Mouse (Mus musculus) heart, embryonic 16.5 days (tissue): Measurements from ENCODE around the gene Gm49661. TPM values are rescaled to one million over a fixed set of nuclear protein-coding genes. Genes with fewer than 3 reads are reported as not detected.
A peak's percentile ranks its signal among the peaks of the same experiment; 100 is the strongest.

Experiments used
- ATAC-seq: fragments of 200-750 bp; cut with Nextera tagmentation; replicated peaks from 2 replicates; pipeline ENCODE4 v1.8.0; 2017; ENCODE audit warnings: moderate number of reproducible peaks; ENCODE audit not compliant: insufficient read depth, low FRiP score; ENCODE audit errors: extremely low read depth
- H3K27ac ChIP-seq: fragments of 300-500 bp; sonication (generic); 2 replicates; pipeline ENCODE4 v1.5.1; 2014; ENCODE audit warnings: mild to moderate bottlenecking, low read length, control low read depth, moderate library complexity
- H3K27me3 ChIP-seq: fragments of 300-500 bp; sonication (generic); 2 replicates; pipeline ENCODE4 v1.6.1; 2014; ENCODE audit warnings: low read length, mixed read lengths; ENCODE audit not compliant: control insufficient read depth, insufficient read depth
- H3K36me3 ChIP-seq: fragments of 300-500 bp; sonication (generic); 2 replicates; pipeline ENCODE4 v1.6.1; 2014; ENCODE audit not compliant: control insufficient read depth, insufficient read depth
- H3K4me1 ChIP-seq: fragments of 300-500 bp; sonication (generic); 2 replicates; pipeline ENCODE4 v1.6.1; 2014; ENCODE audit warnings: low read length, mixed read lengths; ENCODE audit not compliant: control insufficient read depth, insufficient read depth
- H3K4me2 ChIP-seq: fragments of 300-500 bp; sonication (generic); 2 replicates; pipeline ENCODE4 v1.6.1; 2014; ENCODE audit warnings: low read depth, mild to moderate bottlenecking, control low read depth, low read length
- H3K4me3 ChIP-seq: fragments of 300-500 bp; sonication (generic); 2 replicates; pipeline ENCODE4 v1.5.1; 2014; ENCODE audit warnings: mild to moderate bottlenecking, control low read depth, low read length
- H3K9ac ChIP-seq: fragments of 300-500 bp; sonication (generic); 2 replicates; pipeline ENCODE4 v1.6.1; 2014; ENCODE audit warnings: low read length, control low read depth
- H3K9me3 ChIP-seq: fragments of 300-500 bp; sonication (generic); replicated peaks from 2 replicates; pipeline ENCODE4 v1.6.1; 2016; ENCODE audit warnings: low read length; ENCODE audit not compliant: control insufficient read depth
- WGBS: fragments of 180-500 bp; shearing (Covaris S2); extraction: QIAGEN DNeasy Blood & Tissue Kit; methylation state at CpG from one replicate; pipeline ENCODE4 v1.1.7; 2014; 5-methylcytosine and 5-hydroxymethylcytosine counted together
- polyA plus RNA-seq: library from polyadenylated mRNA; unstranded; fragments of >200 nt; fragmentation: Nextera tagmentation; extraction: Ambion mirVana; gene quantifications from 2 replicates; pipeline ENCODE4 v1.2.1, GENCODE M21; 2015

Gene Gm49661
- not detected in 2 replicates for polyA plus RNA-seq

DNA sequence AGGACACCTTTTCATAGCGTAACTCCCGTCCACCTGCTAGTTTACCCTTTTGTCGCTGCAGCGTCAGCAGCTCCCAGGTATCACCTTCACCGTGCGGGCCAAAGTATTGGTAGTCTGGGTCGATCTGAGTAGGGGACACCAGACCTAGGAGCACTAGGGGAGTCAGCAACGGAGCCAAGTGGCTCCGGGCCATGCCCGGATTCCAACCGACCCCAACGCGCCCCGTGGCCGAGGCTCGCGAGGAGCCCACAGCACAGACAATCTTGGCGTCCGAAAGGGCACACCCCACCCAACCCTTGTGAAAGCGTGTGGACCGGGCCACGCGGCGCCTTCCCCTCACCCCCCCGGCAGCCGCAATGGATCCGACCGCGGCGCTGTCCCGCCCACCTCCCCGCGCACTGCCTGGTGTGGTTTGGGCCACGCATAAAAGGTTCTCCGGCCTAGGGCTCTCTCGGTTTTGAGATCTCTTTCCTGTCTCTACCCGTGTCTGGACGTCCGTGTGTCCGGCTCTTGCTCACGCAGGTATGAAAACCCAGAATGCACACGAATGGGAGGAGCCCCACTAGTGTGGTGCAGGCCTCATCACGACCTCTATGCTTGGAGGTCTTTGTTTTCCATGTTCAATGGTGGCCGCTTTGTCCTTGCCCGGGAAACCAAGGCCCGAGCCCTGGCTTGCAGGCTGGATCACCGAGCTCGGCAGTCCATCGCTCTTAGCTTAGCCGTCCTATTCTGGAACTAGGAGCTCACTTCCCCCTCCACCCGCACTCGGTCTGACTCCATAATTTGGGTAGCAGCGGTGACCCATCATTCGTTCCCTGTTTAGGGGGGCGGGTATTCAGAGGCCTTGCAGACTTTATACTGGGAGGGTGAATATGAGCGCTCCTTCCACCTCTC lies at the start of gene Gm49661, which contains the start of the genes Prdx2 and Rnaseh2a:
Gm49661 (minus strand) TSS at position 193 of the 894 bp plus-strand sequence.
Prdx2 (plus strand) TSS at position 347 of the 894 bp plus-strand sequence.
Rnaseh2a (minus strand) TSS at position 527 of the 894 bp plus-strand sequence.
- peak within 1 kb of the TSS; percentile 84 for H3K27ac ChIP-seq
- ATAC-seq = peak; percentile 65
- H3K9ac ChIP-seq = peak within 1 kb of the TSS; percentile 88
- H3K4me1 ChIP-seq = peaks cover 33% of the 10 kb centered on the region
- H3K36me3 ChIP-seq = peaks cover 13% of the 10 kb centered on the region
- H3K9me3 ChIP-seq = no peaks in the 10 kb centered on the region
- H3K4me2 ChIP-seq = peak within 1 kb of the TSS; percentile 86
- no peaks in the 10 kb centered on the region for H3K27me3 ChIP-seq
- H3K4me3 ChIP-seq = peak within 1 kb of the TSS; percentile 74
- WGBS = under 1% methylated on average over 56 of the region's 56 CpGs

DNA sequence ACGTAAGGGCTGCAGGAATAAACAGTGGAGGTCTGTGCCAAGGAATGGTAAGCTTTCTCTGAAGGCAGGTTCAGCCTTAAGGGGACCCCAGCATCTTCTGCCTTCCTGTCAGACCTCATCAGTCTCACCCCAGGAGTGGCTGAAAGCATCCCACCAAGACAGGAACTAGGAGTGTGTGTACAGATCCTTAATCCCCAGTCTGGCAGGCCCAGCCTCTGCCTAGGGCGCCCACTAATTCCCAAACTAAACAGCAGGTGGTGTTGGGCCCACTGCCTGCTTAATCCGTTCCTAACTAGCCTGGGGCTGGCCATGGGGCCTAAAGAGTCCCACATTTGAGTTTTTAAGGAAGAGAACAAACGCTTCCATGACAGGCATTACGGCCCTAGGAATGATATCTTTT lies 48.0 kb upstream of the Gm49661 start:
- H3K9ac ChIP-seq = no peak overlapping the region
- no peaks in the 10 kb centered on the region for H3K9me3 ChIP-seq
- H3K27ac ChIP-seq = no peak overlapping the region
- 50% methylated on average over 5 of the region's 5 CpGs for WGBS
- peaks cover 3% of the 10 kb centered on the region; the same call in 1 of the 2 replicates for H3K4me1 ChIP-seq
- peaks cover 27% of the 10 kb centered on the region for H3K36me3 ChIP-seq
- H3K4me2 ChIP-seq = no peak overlapping the region
- H3K4me3 ChIP-seq = no peak overlapping the region
- no peak for ATAC-seq
- H3K27me3 ChIP-seq = peaks cover 15% of the 10 kb centered on the region

DNA sequence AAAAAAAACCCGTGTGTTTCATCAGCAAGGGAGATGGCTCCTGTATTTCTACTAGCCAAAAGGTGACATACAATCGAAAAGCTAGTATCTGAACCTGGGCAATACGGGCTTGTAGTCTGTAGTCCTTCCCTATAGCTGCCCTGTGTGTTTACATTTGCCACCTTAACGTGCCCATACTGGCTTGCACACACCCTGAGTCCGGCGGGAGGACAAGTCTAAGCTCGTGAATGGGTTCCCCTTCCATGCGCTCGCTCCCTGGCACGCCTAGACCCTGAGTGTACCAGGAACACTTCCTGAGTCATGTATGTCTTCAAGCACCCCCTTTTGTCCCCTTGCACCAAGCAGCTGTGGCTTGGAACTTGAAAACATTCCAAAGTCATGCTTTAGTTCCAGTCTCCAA lies 47.5 kb upstream of the Gm49661 start:
- Histone ChIP-seq H3K4me1 (peaks cover 3% of the 10 kb centered on the region; the same call in 1 of the 2 replicates), H3K27me3 (peaks cover 17% of the 10 kb centered on the region), H3K4me3 (no peak overlapping the region), H3K36me3 (peaks cover 22% of the 10 kb centered on the region), H3K4me2 (no peak overlapping the region), H3K27ac (no peak overlapping the region), H3K9ac (no peak overlapping the region), H3K9me3 (no peaks in the 10 kb centered on the region)
- 62% methylated on average over 10 of the region's 10 CpGs for WGBS
- ATAC-seq = no peak

GRCm38 (mm10) chr8:85014431-85014830 lies 45.2 kb upstream of the Gm49661 start, which contains the start of gene Best2:
TSS of gene Best2 (minus strand) at chr8:85014531.
- peak within 1 kb of the TSS; percentile 52 for H3K4me2 ChIP-seq
- ATAC-seq = no peak
- H3K4me3 ChIP-seq = peak within 1 kb of the TSS; percentile 29
- peaks cover 3% of the 10 kb centered on the region; the same call in 1 of the 2 replicates for H3K4me1 ChIP-seq
- H3K9me3 ChIP-seq = no peaks in the 10 kb centered on the region
- peaks cover 15% of the 10 kb centered on the region for H3K36me3 ChIP-seq
- 72% methylated on average over 2 of the region's 2 CpGs for WGBS
- no peak within 1 kb of the TSS for H3K27ac ChIP-seq
- H3K9ac ChIP-seq = no peak within 1 kb of the TSS
- H3K27me3 ChIP-seq = peaks cover 32% of the 10 kb centered on the region

- no peak overlapping the region for H3K27ac ChIP-seq
- H3K4me3 ChIP-seq = peak overlapping the region; percentile 29
- peak overlapping the region; percentile 52 for H3K4me2 ChIP-seq
- H3K4me1 ChIP-seq = peaks cover 3% of the 10 kb centered on the region; the same call in 1 of the 2 replicates
- H3K9ac ChIP-seq = no peak overlapping the region
- ATAC-seq = no peak
- H3K9me3 ChIP-seq = no peaks in the 10 kb centered on the region
- peaks cover 42% of the 10 kb centered on the region for H3K27me3 ChIP-seq
- 4% methylated on average over 25 of the region's 26 CpGs for WGBS
- H3K36me3 ChIP-seq = peaks cover 5% of the 10 kb centered on the region
Observed at GRCm38 (mm10) chr8:85013230-85013840, 44.1 kb upstream of the Gm49661 start.

GRCm38 (mm10) chr8:85011242-85011641 lies 42.0 kb upstream of the Gm49661 start:
- 10% methylated on average over 28 of the region's 28 CpGs for WGBS

GRCm38 (mm10) chr8:85007686-85008085 lies 38.5 kb upstream of the Gm49661 start:
- H3K9ac ChIP-seq = no peak overlapping the region
- ATAC-seq = no peak
- no peak overlapping the region for H3K4me2 ChIP-seq
- no peaks in the 10 kb centered on the region for H3K36me3 ChIP-seq
- H3K4me3 ChIP-seq = no peak overlapping the region
- H3K9me3 ChIP-seq = no peaks in the 10 kb centered on the region
- H3K27ac ChIP-seq = no peak overlapping the region
- 12% methylated on average over 25 of the region's 25 CpGs for WGBS
- H3K27me3 ChIP-seq = peaks cover 36% of the 10 kb centered on the region
- H3K4me1 ChIP-seq = no peaks in the 10 kb centered on the region

More at GRCm38 (mm10) chr8:85011242-85011641, 42.0 kb upstream of the Gm49661 start:
- Histone ChIP-seq H3K4me3 (no peak overlapping the region), H3K27me3 (peaks cover 49% of the 10 kb centered on the region), H3K9me3 (no peaks in the 10 kb centered on the region), H3K4me1 (peaks cover 3% of the 10 kb centered on the region; the same call in 1 of the 2 replicates), H3K4me2 (no peak overlapping the region), H3K27ac (no peak overlapping the region), H3K9ac (no peak overlapping the region), H3K36me3 (no peaks in the 10 kb centered on the region)
- ATAC-seq = no peak

DNA sequence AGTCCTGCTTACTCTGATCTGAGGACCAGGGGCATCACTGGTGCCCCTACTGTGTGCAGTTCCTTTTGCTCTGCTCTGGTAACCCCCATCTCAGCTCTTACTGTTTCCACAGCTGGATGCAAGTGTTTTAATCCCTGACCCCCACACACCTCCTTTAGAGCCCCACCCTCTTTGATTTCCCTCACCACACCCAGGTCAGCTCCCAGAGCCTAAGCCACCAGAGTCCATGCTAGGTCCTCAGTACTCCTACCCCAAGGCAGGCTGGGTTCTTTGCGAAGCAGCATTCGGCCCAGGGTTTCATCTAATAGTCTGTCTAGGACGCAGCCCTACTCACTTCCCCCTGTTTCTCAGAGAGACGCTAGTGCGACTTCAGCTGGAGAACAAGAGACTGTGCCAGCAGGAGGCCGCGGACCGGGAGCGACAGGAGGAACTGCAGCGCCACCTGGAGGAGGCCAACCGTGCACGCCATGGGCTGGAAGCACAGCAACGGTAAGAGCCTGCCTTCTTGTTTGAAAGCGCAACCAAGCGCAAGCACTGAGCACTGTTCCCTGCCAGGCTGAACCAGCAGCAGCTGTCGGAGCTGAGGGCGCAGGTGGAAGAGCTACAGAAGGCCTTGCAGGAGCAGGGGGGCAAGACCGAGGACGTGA lies 28.5 kb upstream of the Gm49661 start:
- peak overlapping the region; percentile 27; the same call in 1 of the 2 replicates for H3K4me2 ChIP-seq
- H3K4me3 ChIP-seq = no peak overlapping the region; the same call in 1 of the 2 replicates
- peaks cover 3% of the 10 kb centered on the region; the same call in 1 of the 2 replicates for H3K4me1 ChIP-seq
- H3K36me3 ChIP-seq = no peaks in the 10 kb centered on the region
- H3K9ac ChIP-seq = peak overlapping the region; percentile 57; the same call in 1 of the 2 replicates
- H3K9me3 ChIP-seq = no peaks in the 10 kb centered on the region
- no peak overlapping the region for H3K27ac ChIP-seq
- H3K27me3 ChIP-seq = peaks cover 7% of the 10 kb centered on the region; the same call in 1 of the 2 replicates
- peak; percentile 66 for ATAC-seq
- WGBS = 4% methylated on average over 19 of the region's 19 CpGs
